Mouse (Mus musculus): ENCODE measurements around the gene Cbfa2t2.

- TF ChIP-seq POLR2A (IDR thresholded peaks at IDR 0.05; ENCODE audit: low read depth, low read length) = no peak
- TF ChIP-seq CTCF (IDR thresholded peaks at IDR 0.05; ENCODE audit: extremely low read depth, insufficient read depth, insufficient read length, insufficient replicate concordance) = peak; percentile 26; the same call in 1 of the 2 replicates
Observed at GRCm38 (mm10) chr2:154586405-154586804, 150.1 kb downstream of the Cbfa2t2 start.
